Mouse (Mus musculus) forelimb bud, embryonic 11.5 days (tissue): ENCODE measurements at regions not wholly inside any gene's neighbourhood (a gene's known extent, or its start where the extent isn't known, plus 50 kb on each side); places are given as distances from the start of the nearest gene placed in this dataset.

Experiments
- DNase-seq: peaks from one replicate; pipeline ENCODE4 v3.0.0-alpha.2; 2012; ENCODE audit warnings: low read depth, low spot score

DNA sequence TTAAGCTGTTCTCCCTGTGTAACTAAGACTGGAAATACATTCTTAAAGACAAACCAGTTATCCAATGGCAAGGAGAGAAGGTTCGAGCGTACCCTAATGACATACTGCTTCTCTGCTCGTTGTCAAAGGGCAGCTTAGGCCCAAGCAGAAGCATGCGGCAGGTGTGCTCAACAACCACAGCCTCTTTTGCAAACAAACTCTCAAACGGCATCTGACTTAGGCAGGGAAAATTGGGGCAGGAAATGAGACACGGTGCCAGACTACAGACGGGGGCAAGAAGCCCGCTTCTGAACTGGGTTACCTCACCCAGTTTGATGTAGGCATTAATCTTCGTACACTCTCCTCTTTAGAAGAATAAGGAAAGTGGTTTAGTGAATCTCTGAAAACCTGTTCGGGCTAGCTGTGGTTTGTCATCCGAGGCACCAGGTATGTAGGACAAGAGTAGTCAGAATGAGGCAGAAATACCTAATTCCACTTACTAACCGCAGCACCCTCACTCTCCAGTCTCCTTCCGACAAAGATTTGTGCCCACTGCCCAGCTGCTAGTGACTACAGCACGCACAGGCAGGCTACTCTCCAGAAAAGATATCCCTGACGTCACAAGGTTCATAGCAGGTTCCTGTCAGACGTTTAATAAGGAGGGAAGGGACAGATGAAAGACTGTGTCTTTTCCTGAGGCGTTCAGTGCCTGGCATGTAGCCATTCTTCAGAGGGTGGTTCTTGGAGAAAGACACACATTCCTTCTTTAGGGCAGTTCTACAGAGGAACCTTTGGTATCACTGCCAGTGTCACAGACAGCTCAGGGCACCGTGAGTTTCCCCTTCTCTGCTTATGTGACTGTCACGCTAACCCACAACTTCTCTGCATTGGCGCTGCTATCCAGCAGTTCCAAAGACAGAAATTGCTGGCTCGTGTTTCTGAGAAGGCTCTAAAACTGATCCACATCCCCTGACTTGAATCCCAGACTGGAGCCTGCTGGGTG lies 175.8 kb downstream of the Tmx1 start:
- DNase-seq: no peak

DNA sequence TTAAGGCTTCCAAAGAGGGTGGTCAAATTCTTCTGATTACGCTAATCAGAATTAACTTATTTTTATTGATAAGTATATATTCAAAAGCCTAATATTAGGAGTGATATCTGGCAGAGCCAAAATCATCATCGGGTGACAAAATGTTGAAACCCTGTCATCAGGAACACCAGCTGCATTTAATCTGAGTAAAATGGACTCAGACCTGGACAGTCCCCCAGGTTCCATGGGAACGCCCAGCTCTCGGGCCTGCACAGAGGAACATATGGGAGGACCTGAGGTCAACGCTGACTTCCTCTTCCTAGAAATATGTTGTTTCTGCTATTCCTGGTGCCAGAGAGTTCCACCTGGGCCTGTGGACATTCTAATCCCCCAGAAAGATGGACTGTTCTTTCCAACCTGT lies 176.5 kb downstream of the Tmx1 start:
- DNase-seq: no peak

DNA sequence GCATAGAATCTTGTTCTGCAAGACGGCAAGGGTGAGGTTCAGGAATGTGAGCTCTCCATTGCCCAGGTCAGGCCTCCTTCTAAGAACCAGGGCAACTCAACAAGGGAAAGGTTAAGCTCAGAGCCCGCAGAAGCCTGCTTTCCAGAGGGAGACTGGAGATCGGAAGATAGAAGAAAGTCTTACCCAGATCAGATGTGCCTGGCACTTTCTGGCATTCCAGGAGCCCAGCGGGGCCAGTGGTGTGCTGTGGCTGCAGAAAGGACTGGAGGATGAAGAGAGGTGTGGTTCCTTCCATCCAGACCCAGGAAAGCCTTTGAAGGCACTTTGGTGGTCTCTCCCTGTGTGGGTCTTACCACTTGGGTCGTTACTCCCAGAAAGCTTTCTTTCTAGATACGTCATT lies 178.4 kb downstream of the Tmx1 start:
- no peak for DNase-seq

DNA sequence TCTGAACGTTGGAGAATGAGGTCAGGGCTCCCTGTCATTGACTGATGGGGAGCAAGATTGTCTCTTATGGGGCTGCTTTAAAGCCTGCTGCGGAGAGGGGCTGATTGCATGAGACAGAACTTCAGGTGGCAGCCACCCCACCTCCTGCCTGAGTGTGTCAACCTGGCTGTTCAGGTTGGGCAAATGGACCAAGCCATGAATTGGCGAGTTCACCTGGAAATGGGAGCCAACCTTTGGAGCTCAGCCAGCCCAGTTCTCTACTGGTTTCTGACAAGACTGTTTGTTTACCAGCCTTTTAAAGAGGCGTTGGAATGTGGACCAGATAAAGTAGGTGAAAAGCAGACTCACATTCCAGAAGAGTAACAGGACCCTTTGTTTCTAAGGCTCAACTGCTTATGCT lies 180.3 kb downstream of the Tmx1 start:
- no peak for DNase-seq

DNA sequence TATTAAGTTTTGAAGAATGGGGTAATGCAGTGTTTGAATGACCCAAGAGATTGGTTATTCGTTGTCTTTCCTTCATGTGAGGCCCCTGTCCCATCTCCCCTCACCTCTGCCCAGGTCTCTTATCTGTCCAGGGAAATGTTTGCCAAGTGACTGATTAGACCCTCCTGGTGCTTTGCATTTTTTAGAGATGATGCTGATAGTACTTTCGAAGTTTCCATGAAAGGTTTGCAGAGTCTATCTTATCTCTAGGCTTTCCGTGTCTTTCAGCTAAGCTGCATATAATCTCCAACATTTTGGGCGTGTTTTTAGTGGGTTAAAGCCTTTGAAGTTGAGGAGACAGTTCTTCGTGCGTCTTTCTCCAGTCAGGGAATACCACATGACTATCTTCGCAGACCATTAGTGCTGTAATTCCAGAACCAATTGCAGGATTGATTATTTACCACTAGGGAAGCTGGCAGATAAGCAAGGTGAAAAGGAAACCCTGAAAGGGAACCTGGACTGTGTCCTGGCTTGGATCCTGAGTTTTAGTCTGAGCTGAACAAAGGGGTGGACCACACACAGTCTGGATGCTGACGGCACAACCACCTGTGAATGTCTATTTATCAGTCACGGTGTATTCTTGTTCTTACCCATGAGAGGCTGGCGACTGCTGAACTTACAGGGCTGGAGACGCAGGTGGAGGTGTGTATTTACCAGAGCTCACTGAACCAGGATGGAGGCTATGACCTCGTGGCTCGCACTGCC lies 180.9 kb downstream of the Tmx1 start:
- no peak for DNase-seq

DNA sequence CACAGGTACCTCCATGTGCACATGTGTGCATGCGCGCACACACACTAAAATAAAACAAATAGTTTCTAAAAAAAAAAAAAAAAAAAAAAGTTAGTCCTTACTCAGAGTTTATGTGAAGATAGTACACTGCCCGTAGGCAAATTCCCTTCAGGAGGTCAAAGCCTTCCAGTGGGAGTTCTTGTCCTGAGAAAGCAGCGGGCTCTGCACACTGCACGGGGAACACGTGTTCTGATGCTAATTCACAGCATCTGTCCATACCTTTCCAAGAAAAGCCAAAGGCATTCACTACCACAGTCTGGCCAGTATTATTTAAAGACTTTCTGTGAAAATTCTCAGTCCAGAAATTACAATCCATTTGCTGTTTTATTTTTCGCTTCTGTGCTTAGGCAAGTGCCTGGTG lies 183.1 kb downstream of the Tmx1 start:
- DNase-seq: no peak

DNA sequence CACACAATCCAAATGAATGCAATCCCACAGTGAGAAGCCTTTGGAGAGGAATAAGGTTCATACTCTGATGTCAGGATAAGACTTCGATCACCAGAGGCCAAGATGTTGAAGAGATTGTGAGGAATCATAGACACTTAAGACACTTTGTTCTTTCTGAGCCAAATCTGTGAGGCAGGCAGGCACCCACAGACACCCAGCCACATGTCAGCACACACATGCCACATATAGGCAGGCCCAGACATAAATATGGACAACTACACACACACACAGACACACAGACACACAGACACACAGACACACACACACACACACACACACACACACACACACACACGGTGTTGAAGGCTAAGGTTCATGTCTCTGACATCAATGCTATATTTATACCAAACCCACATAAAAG lies 185.1 kb upstream of the Frmd6 start:
- DNase-seq: no peak

DNA sequence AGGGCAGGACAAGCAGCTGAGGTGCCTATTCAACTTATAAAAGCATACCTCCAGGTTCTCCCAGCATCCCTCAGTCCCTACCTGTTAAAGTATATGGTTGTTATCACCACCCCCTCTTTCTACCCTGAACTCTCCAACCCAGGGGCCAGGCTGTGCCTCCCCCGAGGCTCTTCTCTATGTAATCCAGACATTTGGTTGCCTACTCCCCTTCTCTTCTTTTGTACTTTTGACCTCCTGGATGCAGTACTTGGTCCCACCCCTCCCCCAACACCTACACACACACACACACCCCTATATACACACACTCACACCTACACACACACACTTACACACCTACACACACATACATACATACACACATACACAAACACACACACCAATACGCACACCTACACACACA lies 180.4 kb upstream of the Frmd6 start:
- no peak for DNase-seq

DNA sequence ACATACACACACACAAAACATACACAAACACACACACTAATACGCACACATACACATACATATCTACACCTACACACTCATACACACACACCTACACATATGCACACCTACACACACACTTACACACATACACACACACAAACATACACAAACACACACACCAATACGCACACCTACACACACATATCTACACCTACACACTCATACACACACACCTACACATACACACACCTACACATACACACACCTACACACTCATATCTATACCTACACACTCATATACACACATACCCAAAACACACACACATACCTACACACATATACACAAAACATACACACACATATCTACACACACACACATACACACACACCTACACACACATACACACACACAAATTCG lies 179.9 kb upstream of the Frmd6 start:
- no peak for DNase-seq

DNA sequence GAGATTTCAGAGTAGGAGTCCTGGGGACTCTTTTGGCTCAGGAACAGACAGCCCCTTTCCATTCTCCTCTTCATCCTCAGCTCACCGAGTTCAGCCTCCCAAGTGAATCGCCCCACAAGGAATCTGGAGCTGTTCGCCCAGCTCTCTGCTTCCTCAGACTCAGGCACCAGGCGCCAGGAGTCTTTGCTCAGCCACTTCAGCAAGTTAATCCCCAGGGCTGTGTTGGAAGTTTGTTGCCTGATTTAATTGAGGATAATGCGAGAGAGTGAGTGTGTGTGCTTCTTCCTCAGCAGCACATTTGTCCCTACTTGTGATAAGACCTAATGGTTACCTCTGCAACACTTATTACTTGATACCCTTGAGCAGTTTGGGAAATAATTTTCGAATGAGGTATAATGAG lies 177.8 kb upstream of the Frmd6 start:
- DNase-seq: no peak

DNA sequence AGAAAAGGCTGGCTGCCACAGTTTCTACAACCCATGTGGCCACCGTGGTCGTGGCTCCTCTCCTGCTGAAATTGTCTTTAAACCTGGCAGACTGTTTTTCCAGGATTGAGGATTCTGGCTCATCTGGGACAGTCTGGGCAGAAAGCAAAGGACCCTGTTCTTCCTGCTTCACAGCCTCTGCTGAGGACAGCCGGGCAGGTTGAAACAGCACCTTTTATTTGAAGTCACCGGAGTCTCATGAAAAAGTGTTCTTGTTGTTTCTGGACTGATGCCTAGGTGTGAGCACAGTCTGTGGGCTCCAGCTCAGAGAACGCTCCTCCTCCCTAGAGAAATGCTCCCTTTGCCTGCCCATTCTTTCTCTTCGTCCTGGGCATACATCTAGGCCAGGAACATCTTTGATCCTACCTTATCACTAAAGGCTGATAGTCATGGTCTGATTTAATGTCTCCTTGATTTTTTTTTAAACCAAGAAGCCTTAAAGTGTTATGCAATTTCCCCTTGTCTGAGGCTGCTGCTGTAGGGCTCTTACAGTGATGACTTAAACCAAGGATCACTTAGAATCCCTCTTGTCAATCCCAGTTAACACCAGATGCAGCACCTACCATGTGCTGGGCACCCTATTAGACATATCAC lies 177.0 kb upstream of the Frmd6 start:
- no peak for DNase-seq

DNA sequence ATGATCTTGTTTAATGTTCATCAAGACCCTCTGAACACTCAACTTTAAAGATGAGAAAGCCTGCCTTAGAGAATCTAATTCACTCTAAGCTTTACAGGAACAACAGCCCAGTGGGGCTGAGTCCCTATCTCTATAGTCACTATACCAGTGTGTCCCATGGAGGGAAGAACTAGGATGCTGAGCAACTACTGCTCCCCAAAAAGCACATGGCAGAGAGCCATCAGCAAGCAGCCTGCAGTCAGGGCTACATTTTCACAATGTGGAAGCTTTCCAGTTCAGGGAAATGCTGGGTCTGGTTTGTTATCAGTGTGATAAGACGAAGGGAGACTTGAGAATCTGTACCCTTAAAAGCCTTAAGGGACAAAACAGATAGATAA lies 176.5 kb upstream of the Frmd6 start:
- no peak for DNase-seq

DNA sequence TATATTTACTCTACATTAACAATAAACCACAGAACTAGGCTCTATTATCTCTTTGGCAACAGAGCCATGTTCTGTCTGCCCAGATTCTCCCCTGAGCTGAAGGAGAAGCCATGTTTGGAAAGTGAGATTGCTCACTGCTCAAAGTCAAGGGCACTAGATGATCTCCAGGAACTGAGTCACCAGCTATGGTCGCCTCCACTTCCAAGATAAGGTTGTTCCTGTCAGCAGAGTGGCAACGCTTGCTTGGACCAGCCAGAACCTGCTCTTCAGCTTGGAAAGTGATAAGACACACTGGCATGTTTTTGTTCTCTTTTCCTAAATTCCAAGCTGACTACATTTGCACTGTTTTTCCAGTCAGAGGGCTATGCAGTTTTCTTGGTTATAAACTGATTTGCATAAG lies 175.6 kb upstream of the Frmd6 start:
- DNase-seq: no peak

DNA sequence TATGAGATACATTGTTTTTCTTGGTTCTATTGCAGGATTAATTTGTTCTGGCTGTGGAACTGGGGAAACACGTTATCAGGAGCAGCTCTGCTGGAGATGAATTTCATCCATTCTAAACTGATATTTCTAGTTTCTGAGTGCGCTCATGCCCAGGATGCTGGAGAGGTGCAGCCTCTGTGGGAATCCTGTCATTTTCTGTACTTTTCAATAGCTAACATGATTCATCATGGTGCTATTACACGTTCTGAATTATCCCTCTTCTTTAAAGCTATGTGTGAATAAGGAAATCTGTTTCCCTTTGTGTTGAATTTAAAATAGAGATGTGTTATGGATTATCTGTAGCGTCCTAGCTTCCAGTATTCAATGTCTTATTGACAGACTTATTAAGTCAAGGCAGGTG lies 174.8 kb upstream of the Frmd6 start:
- DNase-seq: no peak

DNA sequence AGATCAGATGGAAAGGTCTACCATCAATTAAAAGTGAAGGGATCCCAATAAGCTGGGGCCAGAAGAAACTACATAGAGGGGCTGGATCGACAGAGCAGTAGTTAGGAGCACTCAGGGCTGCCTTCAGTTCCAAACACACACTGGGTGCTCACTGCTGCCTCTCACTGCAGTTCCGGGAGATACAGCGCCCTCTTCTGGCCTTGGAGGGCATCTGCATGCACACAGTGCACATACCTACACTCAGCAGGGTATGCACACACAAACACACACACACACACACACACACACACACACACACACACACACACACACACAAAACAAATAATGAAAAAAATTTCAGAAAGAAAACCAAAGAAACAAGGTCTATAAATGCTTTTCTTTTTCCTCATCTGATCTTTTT lies 172.6 kb upstream of the Frmd6 start:
- no peak for DNase-seq

DNA sequence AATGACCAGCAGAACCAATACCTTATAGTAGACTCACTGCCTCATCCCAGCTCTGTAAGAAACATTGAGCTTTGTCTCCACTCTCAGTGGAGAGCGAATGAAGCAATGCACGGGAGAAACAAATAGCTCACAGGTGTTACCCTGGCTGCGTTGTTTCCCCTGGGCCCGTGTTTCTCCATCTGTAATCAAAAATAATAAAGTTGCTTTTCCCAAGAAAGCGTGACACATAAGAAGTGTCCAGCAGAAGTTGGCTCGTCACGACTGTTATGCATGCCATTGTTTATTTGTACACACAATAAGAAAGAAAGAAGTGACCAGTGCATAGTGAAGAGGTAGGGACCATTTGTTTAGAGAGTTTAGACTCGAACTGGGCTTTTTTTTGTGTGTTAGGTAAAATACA lies 171.3 kb upstream of the Frmd6 start:
- no peak for DNase-seq

DNA sequence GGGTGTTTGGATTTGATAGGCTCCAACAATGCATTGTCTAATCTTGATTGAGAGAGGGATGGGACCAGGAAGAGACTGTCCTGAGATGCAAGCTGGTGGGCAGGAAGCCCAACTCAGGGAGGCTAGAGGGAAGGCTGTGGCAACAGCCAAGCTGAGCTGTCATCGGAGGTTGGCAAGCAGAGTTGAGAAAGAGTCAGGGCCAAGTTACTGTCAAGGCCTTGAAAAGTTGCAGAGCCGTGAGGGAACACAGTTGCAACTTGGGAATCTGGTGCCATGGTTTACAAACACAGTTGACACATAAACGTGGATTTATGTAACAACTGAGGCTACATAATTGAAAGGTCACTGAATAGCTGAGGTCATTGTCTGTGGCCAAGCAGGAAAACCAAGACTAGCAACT lies 170.8 kb upstream of the Frmd6 start:
- no peak for DNase-seq

DNA sequence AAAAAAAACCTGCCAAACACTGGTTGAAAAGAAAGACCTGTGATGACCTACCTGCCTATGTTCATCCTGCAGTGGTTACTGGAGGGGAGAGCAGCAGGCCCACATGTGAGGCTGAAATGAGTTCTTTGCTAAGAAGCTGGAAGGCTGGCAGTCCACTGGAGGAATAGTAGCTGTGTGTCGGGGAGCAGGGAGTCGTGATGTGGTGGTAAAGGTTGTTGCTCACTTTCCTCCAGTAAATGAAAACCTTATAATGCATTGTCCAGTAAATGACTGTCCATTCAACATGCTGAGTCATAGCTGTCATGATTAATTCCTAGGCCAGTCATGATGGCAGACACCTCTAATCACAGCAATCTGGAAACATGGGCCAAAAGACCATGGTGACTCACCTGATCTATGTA lies 169.9 kb upstream of the Frmd6 start:
- DNase-seq: no peak

DNA sequence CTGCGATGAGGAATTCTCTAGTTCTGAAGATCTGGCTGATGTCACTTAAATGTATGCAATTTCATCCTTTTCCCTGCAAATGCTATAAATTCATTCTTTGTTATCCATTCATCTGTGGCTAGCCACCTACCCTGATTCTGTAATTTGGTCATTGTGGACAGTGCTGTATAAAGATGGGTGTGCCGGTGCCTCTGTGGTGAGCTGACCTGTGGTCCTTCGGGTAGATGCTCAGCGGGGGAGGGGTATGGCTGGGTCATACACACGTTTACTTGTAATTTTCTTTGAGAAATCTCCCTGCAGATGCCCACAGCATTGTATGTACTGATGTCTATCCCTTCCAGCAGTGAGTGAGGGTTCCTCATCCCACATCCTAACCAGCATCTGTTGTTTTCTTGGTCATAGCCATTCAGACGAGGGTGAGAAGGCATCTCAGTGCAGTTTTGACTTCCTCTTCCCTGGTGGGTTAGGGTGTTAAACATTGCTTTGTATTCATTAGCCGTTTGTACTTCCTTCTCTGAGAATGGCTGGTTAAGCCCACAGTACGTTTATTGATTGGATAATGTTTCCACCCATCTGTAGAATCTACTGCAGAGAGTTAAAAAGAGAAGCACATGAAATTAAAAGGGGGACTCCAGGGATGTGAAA lies 169.3 kb upstream of the Frmd6 start:
- DNase-seq: no peak

DNA sequence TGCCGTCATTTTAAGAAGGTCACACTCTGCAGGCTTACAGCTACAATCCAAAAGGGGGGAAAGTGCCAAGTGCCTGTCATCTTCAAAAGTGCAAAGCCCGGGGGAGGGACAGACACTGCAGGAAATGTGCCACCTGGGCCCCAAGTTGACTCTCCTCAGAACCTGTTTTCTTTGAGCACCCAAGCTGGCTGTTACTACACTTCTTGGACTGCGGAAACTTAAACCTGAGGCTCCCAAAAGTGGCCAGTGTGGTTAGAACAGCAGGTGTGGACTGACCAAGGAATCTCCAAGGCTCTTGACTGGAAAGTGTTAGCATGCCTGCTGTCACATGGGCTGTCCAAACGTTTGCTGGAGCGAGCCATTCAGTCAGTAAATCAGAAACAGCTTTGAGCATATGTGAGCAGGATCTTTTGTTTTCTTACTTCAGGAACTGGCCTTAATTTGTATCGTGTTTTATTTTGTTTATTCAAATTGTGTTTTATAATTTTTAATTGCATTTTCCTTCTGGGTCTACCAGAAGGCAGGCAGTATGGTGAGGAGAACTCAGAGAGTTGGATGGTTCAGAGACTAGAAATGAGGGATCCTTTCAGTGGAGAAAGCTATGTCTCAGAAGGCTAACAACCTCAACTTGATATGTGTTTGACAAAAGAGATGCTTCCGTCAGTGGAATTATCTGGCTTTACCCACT lies 168.4 kb upstream of the Frmd6 start:
- no peak for DNase-seq

DNA sequence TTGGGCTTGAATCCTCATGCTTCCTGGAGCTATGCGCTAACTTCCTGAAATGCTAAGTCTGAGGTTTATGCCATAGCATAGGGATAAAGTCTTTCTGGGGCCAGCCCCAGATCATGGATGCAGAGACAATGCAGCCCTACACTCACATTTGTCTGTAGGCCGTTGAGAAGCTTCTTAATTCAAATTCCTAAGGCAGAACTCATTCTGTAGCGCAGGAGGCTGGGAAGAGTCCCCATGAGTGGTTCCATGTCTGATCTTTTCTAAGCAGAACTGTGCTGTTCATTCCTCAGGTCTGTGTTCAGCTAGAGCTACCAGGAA lies 167.9 kb upstream of the Frmd6 start:
- no peak for DNase-seq

DNA sequence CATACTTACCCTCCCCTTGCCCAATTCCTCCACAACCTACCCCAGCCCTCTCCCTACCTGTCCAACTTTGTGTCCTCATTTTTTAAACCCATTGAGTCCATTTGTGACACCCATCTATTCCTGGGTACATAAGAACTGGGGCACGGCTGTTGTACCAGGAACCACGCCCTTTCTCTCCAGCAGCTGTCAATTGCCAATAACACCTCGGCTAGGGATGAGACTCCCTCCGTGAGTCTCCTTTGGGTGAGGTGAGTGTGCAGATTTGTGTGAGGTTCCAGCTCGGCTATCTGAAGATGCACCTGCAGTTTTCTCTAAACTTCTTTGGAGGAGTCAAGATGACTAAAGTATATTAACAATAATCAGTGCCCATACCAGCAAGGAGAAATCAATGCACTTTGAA lies 167.2 kb upstream of the Frmd6 start:
- no peak for DNase-seq
